Mouse (Mus musculus) A20 (cell line): ENCODE measurements around the gene Ttll11.

Experiments used
- DNase-seq: peaks from one replicate; pipeline ENCODE4 v3.0.0-alpha.2; 2011; ENCODE audit warnings: low read depth, low spot score

The Ttll11 gene

DNA sequence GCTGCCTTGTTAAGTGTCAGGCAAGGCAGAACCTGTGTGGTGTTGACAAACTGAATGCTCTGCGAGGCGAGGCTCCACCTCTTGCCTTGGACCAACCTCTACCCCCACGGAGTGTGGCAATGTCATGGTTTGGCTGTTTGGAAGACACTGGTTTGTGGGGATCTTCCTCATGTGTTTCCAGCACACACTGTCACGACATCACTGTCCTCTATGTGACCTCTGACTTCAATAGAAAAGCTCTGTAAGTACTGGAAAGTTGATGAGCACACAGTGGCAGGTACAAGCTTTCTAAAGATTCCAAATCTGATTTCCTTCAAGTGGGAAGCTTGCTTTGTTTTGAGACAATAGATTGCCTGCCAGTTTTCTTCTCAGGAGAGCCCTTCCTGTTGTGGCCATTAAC, 126.7 kb downstream of the Ttll11 start:
- no peak for DNase-seq

DNA sequence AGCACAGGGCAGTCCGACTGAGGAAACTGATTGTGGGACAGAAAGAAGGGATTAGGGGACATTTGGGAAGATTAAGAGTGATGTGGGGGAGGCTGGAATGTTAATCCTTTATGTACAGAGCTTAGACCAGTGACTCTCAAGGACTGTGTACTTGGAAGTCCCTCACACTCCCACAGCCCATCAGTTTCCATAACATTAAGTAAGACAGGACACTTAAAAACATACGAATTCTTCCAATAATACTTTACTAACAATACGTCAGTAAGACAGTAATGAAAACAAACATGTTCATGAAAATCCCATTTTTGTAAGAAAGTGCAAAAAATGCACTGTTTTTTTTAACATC, 127.6 kb downstream of the Ttll11 start:
- no peak for DNase-seq

- no peak for DNase-seq
Measured at GRCm38 (mm10) chr2:35851420-35852163, 128.1 kb downstream of the Ttll11 start.

- DNase-seq, result no peak
Measured at GRCm38 (mm10) chr2:35849632-35850230, 130.0 kb downstream of the Ttll11 start.

- no peak for DNase-seq
Measured at GRCm38 (mm10) chr2:35845611-35846504, 133.9 kb downstream of the Ttll11 start.

DNA sequence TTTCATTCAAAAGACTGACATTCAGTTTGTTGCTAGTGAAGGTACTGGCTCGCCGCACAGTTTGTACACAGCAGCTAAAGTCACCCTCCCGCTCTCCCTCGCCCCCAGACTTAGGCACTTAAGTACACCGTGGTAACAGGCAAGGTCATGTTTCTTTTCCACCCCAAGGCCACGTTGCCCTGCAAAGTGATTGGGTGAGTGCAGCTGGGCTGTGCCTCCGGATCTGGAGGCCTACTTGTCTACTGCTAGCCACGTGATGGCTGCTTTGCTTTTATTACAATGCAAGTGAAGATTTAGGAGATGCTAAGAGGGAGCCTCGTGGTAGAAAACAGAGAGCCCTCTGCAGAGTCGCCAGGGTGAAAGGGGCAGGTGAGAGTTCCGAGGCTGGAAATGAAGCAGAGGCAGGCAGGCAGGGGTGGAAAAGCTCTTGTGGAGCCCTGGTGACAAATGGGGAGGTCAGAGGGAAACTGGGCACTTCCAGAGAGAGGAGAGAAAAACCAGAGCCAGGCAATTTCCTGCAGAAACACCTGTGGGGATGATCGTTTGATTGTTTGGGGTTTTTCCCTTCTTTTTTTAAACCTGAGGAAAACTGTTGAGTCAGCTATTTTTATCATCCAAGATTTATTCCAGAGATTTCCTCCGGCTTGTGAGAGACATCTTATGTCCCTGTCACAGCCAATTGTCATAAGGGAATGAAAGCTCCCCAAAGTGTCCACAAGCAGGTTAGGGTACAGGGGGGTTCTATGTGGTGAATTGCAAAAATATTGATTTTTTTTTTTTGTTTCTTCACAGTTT, 135.6 kb downstream of the Ttll11 start:
- DNase-seq, result no peak

GRCm38 (mm10) chr2:35842780-35843474, 136.8 kb downstream of the Ttll11 start:
- no peak for DNase-seq

DNA sequence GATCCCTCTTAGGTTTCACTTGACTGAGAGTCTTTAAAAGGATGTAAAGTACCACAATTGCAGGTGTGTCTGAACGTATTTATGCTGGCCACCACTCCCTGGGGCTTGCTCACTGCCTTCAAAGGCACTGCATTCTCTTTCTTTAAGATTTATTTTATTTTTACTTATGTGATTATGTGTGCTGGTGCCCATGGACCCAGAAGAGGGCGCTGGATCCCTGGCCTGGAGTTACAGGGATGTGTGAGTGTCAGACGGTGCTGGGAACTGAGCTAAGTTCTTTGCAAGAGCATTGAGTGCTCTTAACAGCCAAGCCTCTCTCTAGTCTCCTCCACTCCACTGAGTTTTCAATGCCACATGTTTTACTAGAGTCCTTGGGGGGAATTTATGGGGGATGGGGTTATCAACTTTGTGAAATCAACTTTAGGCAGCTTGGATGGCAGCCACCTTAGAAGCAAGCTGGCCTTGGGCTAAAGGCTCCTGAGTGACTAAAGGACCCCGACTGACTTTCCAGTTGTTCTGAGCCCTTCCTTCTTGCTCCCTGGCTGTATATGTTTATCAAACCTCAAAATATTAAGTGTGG, 137.8 kb downstream of the Ttll11 start:
- no peak for DNase-seq

DNA sequence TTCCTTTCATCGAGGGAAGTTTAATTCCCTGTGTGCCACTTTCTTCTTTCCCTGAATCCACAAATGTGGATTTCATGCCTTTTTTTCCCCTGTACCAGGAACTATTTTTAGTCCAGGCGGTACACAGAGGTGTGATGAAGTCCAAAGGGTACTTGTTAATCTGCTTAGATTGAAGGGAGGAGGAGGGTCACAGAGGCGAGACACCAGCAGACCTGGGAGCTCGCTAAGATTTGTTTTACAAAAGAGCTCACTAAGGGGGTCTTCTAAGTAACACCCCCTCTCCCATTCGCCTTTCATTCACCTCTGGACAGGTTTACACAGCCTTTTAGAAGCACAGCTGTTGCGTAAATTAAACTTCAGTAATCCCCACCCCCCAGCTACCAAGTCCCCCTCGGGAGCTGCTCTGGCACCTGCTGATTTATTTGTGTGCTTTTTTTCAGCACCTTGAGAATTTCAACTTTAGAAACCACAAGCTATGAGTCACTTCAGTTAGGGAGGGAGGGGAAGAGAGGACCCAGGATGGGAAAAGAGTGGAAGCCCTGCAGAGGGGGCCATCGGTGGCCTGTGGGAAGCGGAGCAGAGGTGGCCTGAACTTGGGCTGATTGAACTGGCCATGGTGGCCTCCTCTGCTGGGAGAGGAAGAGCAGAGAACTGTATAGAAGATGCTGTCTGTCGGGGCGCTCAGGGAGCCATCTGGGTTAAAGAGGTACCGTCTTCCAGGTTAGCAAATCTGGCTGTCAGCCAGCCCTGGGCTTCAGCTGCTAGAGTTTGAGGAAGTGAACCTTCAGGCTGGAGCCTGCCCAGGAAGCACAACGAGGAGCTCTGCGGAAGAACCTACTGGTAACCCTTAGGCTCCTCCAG, 138.5 kb downstream of the Ttll11 start:
- peak; percentile 95 for DNase-seq

GRCm38 (mm10) chr2:35838751-35839479, 140.8 kb downstream of the Ttll11 start:
- no peak for DNase-seq

- DNase-seq, result no peak
Measured at GRCm38 (mm10) chr2:35834198-35834913, 145.4 kb downstream of the Ttll11 start.

GRCm38 (mm10) chr2:35833546-35833945, 146.2 kb downstream of the Ttll11 start:
- no peak for DNase-seq

DNA sequence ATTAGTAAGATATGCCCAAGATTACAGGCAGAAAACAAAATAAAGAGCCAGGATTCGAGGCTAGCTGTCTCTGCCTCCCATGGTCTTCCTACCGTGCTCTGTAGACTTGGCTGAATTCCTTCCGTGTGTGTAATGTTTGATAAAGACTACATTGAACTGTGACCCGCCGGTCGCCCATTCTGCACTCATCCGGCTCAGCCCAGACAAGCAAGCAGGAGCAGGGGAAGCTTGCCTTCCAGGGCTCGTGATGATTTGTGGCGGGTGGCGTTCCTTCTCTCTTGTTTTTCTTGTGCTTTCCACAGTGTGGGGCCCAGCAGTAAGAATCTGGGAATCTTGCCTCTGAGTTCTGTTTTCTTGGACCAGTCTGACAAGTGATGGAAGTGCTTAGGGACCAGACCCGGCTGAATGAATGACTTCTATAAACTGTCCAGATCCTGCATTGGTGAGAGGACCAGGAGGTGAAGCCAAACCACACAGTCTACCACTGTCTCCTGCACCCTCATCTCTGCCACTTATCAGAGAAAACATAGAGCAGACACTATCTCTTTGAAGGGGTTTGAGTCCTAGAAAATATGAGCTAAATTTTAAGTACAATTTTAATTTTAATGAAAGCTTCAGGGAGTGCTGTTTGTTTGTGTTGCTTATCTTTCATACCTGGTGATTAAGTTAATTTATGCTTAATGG, 146.8 kb downstream of the Ttll11 start:
- DNase-seq, result no peak

GRCm38 (mm10) chr2:35831904-35832581, 147.7 kb downstream of the Ttll11 start:
- DNase-seq, result no peak

GRCm38 (mm10) chr2:35830966-35831903, 148.5 kb downstream of the Ttll11 start:
- peak; percentile 47 for DNase-seq

- no peak for DNase-seq
Measured at GRCm38 (mm10) chr2:35829136-35829535, 150.6 kb downstream of the Ttll11 start.
